Mouse (Mus musculus): ENCODE measurements around the gene BC048671.

- TF ChIP-seq CTCF (IDR thresholded peaks at IDR 0.05; ENCODE audit: borderline replicate concordance, insufficient read depth, low read depth, low read length) (no peak), POLR2A (IDR thresholded peaks at IDR 0.05; ENCODE audit: borderline replicate concordance, insufficient read depth, low read length) (no peak)
Observed at GRCm38 (mm10) chr6:90324463-90324862, 23.4 kb downstream of the BC048671 start.

All from cerebellum, adult 2 months (tissue).